Mouse (Mus musculus) frontal cortex, postnatal 36 days (tissue): ENCODE data around the gene Cdpf1.

ENCODE experiments used
- DNase-seq, 2 experiments: peaks; one replicate each; pipeline ENCODE4 v3.0.0; 2022; ENCODE audit warnings: low spot score in 2 of 2

Gene Cdpf1

GRCm38 (mm10) chr15:85811535-85812277, at the start of gene Cdpf1:
Gene Cdpf1, minus strand, starts transcription at chr15:85811697.
- DNase-seq: peak; percentile 99

- peak; percentile 94 to 96 for DNase-seq
Measured at GRCm38 (mm10) chr15:85859490-85860031, 48.1 kb upstream of the Cdpf1 start, which contains the start of gene Gtse1. Gene Gtse1, plus strand, starts transcription at chr15:85859745.

GRCm38 (mm10) chr15:85858980-85859489, 47.5 kb upstream of the Cdpf1 start:
- no peak for DNase-seq

- DNase-seq: no peak
Measured at GRCm38 (mm10) chr15:85851656-85852392, 40.3 kb upstream of the Cdpf1 start.

DNA sequence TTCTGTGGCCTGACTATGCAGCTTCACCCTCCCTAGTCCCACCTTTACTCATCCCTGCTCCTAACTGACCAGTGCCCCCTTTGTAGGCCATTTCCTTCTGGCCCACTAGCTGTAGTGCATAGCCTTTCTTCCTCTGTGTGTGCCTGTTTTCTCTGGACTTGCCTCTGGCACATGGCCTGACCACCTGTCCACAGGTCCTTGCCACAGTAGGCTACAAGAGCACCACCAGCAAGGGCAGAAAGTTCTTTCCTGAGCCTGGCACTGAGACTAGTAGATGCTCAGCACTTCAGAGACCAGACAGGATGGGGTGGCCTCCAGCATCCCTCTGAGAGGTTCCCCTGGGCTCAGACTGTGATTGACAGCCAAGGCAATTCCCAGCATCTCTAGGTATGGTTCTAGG, 33.6 kb upstream of the Cdpf1 start:
- DNase-seq: no peak

DNA sequence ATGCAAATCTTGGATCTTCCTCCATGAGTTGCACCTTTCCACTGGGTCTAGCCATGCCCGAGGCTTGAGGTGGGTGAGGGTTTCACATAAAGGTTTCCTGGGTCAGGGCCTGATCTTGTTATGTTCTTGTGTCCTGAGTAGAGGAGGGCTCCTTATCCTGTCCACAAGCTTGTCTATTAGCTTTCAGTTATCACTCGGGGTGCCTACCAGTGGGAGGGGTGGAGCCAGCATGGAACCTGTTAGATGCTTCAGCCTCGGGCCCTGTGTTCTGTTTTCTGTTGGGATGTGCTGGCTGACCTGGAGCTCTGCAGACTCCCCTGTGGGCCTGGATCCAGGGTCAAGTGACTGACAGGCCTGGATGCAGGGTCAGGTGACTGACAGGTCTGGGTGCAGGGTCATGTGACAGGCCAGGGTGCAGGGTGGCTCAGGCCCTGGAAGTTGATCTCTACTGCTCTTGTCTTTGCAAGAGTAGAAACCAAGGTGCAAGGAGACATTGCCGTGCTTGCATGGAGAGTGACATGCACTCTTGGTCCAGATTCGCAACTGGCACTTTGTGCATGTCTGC, 30.4 kb upstream of the Cdpf1 start:
- no peak for DNase-seq

GRCm38 (mm10) chr15:85840983-85841382, 29.5 kb upstream of the Cdpf1 start:
- no peak for DNase-seq

DNA sequence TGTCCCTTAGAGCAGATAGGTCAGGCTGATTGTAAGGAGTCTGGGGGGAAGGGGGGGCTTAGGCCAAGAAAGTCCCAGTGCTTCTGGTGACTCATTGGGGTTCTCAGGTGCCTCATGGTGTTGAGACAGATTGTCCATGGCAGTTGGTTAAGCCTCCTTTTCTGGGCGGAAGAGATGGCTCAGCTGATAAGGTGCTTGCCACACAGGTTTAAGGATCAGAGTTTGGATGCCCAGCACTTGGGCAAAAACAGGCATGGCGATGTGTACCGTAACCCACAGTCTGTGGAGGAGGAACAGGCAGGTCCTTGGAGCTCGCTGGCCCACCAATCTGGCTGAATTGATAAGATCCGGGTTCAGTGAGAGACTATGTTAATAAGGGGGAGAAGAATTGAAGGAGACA, 25.4 kb upstream of the Cdpf1 start:
- DNase-seq: no peak

- DNase-seq: no peak
Measured at GRCm38 (mm10) chr15:85835335-85835734, 23.8 kb upstream of the Cdpf1 start.

GRCm38 (mm10) chr15:85832599-85832998, 21.1 kb upstream of the Cdpf1 start:
- DNase-seq: no peak

DNA sequence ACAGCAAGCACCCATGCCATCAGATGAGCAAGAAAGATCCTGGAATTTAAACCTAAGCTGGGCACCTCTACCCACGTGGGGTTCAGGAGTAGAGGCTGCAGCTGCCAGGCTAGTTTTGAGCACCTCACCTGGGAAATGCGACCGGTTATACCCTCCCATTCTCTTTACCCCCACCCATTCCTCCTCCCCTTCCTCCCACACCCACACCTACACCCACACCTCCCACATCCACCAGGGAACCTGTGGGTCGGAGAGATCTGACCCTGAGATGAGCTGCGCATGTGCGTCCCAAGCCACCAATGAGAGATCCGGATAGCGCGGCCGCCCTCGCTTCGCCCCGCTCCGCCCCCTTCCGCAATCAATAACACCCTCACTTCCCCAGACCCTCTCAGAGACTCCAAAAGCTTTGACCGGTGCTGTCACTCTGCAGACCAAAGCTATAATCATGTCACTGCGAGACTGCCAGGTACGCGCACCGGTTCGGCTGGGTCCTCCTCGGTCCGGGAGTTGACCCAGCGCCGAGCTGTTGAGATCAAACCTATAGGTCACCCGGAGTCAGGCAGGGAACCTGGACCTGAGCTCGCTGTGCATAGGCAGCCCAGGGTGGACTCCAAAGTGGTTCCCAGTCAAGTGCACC, 20.6 kb upstream of the Cdpf1 start, which contains the start of gene Ttc38:
Gene Ttc38 (plus strand): TSS at position 353 of the 637 bp plus-strand sequence.
- DNase-seq: peak; percentile 81 to 82

- no peak for DNase-seq
Measured at GRCm38 (mm10) chr15:85829470-85829869, 18.0 kb upstream of the Cdpf1 start.

DNA sequence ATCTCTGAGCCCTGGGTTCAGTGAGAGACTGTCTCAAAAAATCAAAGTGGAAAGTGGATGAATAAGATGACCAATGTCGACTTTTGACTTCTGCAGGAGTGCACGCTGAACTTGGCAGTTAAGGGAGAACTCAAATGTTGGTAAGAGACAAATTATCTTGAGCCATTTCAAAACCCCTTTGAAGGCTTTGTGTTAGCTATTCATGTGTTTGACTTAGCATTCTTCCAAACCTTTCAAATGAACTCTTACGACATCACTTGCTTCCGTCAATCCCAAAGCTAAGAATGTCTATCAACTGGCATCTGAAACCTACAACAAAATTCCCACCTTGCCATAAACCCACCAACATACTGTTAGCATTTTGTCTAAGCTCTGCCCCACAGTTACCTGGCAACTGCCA, 16.6 kb upstream of the Cdpf1 start:
- DNase-seq: no peak

DNA sequence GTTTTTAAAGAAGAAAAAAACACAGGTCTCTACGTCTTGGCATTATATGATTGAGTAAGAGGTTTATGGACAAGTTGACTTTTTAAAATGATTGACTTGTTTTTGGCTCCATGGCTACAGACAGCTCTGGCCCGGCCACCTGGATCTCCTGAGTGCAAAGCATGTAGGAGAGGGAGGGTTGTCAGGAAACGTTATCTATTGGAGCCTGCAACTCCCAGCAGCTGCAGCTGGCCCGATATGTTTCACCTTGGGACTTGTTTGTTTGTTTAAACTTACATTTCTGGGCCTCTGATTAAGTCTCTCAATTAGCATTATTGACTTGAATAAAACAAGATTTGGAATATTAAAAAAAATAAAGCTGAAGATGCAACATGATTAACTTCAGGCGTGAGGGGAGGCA, 15.2 kb upstream of the Cdpf1 start:
- no peak for DNase-seq

DNA sequence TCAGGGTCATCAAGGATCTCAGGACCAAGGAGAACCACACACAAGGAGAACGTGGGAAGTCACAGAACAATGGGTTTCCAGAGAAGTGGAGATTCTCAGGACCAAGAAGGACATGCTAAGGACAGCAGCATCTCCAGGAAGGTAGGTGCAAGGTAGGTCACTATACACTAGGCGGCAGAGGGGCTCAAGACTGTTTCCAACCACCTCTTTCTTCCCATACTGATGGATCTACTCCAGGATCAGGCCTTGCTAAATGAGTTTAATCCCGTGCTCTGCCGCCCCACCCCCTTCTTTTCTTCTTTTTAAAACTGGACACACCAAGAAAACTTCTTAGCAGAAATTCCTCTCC, 10.5 kb upstream of the Cdpf1 start:
- DNase-seq: no peak

GRCm38 (mm10) chr15:85821203-85822010, 9.9 kb upstream of the Cdpf1 start, which contains the start of gene Pkdrej:
Gene Pkdrej, minus strand, starts transcription at chr15:85821734.
- DNase-seq: peak; percentile 21 to 42

DNA sequence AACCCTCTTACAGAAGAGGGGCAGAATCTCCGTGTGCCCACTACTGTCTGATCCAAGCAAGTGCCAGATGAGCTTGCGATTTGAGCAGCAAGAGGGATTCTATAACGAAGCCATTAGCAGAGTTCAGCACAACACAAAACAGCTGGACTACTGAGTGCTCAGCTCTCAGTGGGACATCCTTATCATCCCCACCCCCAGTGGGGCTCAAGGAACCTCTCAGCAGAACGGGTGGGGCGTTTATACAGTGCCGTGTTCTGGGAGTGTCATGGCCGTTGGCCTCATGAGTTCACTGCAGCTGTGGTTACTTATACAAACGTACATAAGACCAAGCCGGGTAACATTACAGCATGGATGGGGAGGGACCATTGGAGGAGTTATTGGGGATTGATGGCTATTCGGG, 1.9 kb upstream of the Cdpf1 start:
- no peak for DNase-seq

GRCm38 (mm10) chr15:85810806-85811521, 533 bp downstream of the Cdpf1 start:
- DNase-seq: peak; percentile 80 to 87

DNA sequence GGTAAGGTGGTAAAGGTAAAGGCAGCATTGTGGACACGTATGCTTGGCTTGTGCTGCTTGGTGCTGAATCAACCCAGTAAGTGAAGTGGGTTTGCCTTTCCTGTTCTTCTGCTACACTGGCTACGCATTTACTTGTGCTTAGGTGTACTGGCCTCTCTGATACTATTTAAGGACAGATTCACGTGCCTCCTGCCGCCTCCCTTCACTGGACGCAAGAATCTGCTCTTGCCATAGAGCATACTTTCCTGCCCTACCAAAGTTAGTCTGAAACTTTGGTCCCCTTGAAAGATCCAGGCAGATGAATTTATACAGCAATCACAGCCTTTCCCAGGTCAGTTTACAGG, 1.1 kb downstream of the Cdpf1 start:
- DNase-seq: peak in 1 of 2 experiments; percentile 14

GRCm38 (mm10) chr15:85809091-85809490, 2.4 kb downstream of the Cdpf1 start:
- DNase-seq: no peak
